Mouse (Mus musculus) neutrophil, adult 59 days (primary cell): ENCODE results near the gene Iqgap1. TPM values are rescaled to one million over a fixed set of nuclear protein-coding genes. Genes with fewer than 3 reads are reported as not detected.

Experiments
- total RNA-seq, 2 experiments: library from RNA; stranded (reverse); gene quantifications; 1 replicate in 1 of 2; 2 replicates in 1 of 2; pipeline ENCODE4 v1.2.4; 2023

Gene Iqgap1
- total RNA-seq, result 100 to 1,000 TPM; 673 to 690 TPM

DNA sequence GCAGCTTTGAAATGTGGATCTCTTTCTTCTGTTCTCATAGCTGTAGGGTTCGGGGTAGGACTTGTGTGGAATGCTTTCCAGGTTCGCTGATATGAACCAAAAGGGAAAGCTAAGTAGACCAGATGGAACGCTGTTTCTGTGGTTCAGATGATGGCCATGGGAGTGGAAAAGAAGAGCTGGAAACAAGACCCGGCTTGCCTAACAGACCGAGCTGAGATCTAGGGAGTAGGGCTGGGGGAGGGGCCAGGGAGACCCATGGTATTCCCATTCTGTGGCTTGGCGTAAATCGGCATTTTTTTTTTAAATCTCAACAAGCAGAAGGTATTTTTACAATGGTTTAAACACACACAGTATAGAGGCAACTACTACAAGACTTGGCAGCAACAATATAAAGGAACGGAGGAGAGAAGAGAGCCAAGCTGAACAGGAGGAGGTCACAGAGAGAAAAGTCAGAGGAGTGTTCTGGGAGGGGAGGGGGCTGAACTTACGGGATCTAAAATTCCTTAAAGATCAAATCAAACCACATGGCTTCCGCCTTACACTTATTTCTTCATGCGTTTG lies at the start of gene Iqgap1:
Gene Iqgap1 (minus strand): TSS at position 132 of the 561 bp plus-strand sequence.

DNA sequence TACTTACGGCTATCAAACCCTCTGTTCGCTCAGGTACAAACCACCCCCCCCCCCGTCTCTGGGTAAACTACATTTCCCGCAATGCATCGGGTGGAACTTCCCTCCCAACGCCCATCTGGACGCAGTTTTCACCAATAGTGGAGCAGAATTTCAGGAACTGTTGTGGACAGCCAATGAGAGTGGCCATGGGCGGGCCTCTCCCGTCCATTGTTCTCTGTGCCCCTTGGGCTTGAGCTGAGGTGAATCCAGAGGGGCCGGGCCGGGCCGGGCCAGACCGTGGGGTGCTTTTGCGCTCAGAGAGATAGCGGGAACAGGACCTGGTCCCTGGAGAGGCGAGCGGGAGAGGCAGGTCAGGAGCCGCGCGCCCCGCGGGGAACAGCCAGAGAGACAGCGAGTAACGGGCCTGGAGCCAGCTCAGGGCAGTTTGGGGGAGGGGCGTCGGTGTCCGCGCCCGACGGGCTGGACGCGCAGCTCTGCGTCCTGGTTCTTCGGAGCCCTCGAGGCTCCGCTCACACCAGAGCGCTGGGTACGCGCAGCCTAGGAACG lies 35.0 kb upstream of the Iqgap1 start, which contains the start of gene Zscan2:
Gene Zscan2 (plus strand): TSS at position 192 of the 546 bp plus-strand sequence.

DNA sequence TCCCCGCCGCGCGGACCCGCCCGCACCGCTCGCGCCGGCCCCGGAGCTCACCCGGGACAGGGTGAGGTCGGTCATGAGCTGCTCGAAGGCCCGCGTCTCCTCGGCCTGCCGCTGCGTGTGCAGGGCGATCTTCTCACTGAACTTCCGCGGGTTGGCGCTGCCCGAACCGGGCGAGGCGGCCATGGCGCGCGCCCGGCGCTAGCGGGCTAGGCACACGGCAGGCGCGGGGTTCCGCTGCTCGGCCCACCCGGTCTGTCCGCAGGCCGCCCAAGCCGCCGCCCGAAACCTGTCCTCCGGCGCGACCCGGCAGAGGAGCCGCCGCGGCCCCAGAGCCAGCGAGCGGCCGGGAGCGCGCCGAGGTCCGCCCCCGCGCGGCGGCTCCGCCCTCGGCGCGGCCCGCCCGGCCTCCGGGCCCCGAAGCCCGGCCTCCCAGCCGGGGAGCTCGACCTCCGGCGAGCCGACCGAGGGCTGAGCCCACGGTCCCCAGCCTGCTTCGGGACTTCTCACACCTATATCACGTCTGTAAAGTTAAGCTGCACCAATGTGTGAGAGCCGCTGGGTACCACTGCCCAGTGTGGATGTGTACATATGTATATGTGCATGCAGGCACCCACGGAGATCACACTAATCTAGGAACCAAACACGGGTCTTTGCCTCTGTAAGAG lies 137.1 kb downstream of the Iqgap1 start, which contains the start of gene Crtc3:
Gene Crtc3 (minus strand): TSS at position 322 of the 665 bp plus-strand sequence.

Other genes with a start within 250 kb of the Iqgap1 start
- gene Crtc3, start 137.1 kb downstream of the Iqgap1 start, total RNA-seq, result 10 to 100 TPM; 24.3 to 28.2 TPM
- gene Zscan2, start 34.9 kb upstream of the Iqgap1 start, total RNA-seq, result 1 to 10 TPM; 4.0 to 4.3 TPM
- 1 to 10 TPM; 4.8 to 7.5 TPM for gene Wdr73, start 75.3 kb upstream of the Iqgap1 start, total RNA-seq
- gene Nmb, start 79.1 kb upstream of the Iqgap1 start, total RNA-seq, result 1 to 10 TPM; 3.2 to 8.8 TPM
- gene Sec11a, start 121.8 kb upstream of the Iqgap1 start, total RNA-seq, result 10 to 100 TPM; 39.6 to 45.3 TPM
- gene Zfp592, start 167.7 kb upstream of the Iqgap1 start, total RNA-seq, result 10 to 100 TPM; 37.4 to 43.2 TPM
- gene Alpk3, start 231.6 kb upstream of the Iqgap1 start, total RNA-seq, result under 1 TPM; 0.07 to 0.24 TPM